Mouse (Mus musculus) G1E (cell line): ENCODE measurements around the gene Lzts2.

Experiments used
- CTCF ChIP-seq: IDR thresholded peaks from 2 replicates; pipeline ENCODE4 v1.5.1; 2012; ENCODE audit warnings: low read depth, low read length, inconsistent platforms, mixed read lengths
- GATA1 ChIP-seq: IDR thresholded peaks from 2 replicates; pipeline ENCODE4 v1.6.1; 2012; ENCODE audit warnings: borderline replicate concordance, low read length, inconsistent platforms, mixed read lengths
- GATA2 ChIP-seq: IDR thresholded peaks from 2 replicates; pipeline ENCODE4 v1.6.1; 2012; ENCODE audit warnings: low read depth, low read length, inconsistent platforms, borderline replicate concordance

- TF ChIP-seq CTCF (no peak), GATA2 (no peak), GATA1 (no peak)
These were observed 10.6 kb downstream of the Lzts2 start for GRCm38 (mm10) chr19:45024775-45025174.
